Mouse (Mus musculus): ENCODE measurements around the gene Fbxl20.

Fbxl20 gene

DNA sequence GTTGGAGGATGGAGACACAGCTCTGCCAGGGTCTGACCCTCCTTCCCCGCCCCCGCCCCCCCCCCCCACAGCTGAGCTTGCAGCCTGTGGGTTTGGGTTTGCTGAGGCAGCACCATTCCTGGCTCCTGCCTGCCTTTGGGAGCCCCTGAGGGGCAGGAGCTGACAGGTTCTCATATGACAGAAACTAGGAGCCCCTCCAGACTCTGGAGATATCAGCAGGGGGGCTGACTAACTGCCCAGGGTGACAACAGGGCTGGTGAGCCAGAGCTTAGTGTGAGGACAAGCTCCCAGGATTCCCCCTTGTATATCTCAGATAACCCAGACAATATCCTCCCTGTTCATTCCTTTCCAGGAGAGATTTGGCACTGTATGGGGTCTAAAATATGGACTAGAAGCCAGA is 99.3 kb downstream of the Fbxl20 start:
- no peak for DNase-seq (ENCODE audit: extremely low read depth, insufficient read length, low spot score)

DNA sequence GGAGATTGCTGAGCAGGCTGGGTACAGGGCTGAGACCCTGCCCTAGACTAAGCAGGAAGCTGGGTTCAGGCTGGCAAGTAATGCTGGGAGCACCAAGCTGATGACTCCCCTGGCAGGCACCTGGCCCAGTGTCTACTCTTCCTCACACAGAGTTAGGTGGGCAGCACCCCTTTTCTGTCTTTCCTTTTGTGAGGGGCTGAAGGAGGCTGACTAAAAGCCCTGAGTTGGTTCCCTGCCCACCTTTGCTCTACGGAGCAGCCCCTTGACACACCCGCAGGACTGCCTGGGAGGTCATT is 99.7 kb downstream of the Fbxl20 start:
- no peak for DNase-seq (ENCODE audit: extremely low read depth, insufficient read length, low spot score)

DNA sequence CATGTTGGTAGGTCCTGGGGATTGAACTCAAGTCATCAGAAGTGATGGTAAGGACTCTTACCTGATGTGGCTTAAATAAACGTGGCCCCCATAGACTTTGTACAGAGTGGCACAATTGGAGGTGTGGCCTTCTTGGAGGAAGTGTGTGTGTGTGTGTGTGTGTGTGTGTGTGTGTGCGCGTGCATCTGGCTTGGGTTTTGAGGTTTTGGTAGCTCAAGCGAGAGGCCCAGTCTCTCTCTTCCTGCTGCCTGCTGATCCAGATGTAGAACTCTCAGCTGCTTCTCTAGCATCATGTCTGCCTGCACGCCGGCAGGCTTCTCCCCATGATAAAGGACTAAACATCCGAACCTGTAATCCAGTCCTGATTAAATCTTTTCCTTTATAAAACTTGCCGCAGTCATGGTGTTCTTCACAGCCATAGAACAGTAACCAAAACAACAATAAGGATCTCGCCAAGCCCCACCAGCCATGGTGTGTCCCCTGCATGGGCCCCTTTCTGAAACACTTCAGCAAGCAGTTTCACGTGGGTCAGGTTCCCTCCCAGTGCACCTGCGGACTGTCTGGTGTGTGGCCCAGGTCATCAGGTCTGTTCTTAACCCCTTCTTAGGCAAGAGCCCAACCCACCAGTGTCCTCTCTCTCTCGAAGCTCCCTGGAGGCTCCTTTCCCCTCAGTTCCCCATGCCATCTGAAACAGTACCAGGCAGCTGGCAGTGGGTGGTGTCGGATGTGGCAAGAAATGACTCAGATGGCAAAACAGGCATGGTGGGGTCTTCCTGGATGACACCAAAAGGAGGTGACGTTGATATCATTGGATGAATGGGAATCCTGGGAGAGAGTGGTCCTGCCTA is 100.3 kb downstream of the Fbxl20 start:
- DNase-seq (ENCODE audit: extremely low read depth, insufficient read length, low spot score): peak; percentile 56

DNA sequence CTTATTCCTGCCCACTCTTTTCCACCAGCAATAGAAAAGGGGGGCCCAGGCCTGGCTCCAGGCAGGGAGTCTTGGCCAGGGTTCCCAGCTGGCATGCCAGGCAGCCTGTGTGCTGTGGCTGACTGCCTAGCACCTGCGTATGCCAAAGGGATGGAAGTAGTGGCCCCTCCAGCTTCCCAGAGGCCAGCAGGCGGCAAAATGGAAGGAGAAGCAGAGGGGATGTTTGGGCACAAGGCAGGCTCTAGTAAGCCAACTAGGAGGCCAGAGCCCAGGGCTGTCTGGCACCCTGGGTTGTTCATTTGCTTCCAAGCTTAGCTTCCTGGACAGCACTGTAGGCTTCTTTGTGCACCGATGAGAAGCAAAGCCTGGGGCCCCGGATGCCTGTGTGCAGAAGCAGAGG is 102.5 kb downstream of the Fbxl20 start:
- no peak for DNase-seq (ENCODE audit: extremely low read depth, insufficient read length, low spot score)

DNA sequence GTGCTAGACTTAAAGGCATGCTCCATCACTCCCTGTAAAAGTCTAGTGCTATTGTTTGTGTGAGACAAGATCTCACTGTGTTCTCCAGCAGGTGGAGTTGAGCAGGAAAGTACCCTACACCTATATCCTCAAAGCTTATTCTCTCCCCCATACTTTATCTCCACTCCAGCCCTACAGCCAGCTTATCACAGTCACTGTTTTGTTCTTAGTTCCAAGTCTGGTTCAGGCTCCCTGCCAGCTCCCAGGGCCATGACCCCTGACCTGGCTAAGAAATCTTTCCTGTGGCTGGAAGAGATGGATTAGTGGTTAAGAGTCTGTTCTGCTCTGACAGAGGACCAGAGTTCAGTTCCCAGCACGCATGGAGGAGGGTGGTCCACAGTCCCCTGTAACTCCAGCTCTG is 103.7 kb downstream of the Fbxl20 start:
- DNase-seq (ENCODE audit: extremely low read depth, insufficient read length, low spot score): no peak

DNA sequence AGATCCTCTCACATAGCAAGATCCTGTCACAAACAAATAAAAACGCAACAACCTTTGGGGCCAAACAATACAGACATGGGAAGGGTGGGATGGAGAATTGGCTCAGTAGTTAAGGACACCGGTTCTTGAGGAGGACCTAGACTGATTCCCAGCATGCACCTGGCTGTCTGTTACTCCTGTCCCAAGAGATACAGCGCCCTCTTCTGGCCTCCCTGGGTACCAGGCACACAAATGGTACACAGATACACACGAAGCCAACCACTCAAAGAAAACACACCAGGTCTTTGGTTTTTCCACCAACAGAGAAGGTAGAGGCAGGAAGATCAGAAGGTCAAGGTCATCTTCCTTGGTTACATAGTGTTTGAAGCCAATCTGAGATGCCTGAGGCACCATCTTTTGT is 104.6 kb downstream of the Fbxl20 start:
- no peak for DNase-seq (ENCODE audit: extremely low read depth, insufficient read length, low spot score)

DNA sequence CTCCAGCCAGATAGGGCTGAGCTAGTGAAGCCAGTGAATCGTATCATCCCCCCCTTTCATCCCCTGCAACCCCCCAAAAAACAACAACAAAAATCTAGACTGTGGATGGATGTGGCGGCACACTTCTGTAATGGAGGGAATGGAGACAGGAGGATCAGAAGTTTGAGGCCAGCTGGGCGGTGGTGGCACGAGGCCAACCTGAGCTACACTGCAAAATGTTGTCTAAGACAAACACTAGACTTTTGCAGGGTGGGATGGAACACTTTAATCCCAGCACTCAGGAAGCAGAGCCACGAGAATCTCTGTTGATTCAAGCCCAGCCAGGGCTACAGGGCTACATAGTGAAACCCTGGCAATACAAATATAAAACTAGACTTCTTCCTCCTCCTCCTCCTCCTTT is 106.1 kb downstream of the Fbxl20 start:
- no peak for DNase-seq (ENCODE audit: extremely low read depth, insufficient read length, low spot score)

DNA sequence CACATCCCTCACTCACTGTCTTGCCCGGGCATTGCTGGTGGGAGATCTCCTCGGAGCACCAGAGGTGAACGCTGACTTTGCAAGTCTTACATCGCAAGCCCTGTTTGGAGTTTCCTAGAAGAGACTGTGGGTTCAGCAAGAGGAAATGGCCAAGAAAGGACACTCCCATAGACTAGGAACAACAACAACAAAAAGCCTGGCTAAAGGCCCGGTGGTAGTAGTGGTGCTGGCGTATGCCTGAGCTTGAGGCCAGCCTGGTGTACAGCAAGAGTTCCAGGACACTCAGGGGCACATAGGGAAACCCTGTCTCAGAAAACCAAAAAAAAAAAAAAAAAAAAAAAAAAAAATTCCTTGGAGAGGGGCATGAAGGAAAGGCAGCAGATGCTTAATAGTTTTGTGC is 107.5 kb downstream of the Fbxl20 start:
- DNase-seq (ENCODE audit: extremely low read depth, insufficient read length, low spot score): no peak

DNA sequence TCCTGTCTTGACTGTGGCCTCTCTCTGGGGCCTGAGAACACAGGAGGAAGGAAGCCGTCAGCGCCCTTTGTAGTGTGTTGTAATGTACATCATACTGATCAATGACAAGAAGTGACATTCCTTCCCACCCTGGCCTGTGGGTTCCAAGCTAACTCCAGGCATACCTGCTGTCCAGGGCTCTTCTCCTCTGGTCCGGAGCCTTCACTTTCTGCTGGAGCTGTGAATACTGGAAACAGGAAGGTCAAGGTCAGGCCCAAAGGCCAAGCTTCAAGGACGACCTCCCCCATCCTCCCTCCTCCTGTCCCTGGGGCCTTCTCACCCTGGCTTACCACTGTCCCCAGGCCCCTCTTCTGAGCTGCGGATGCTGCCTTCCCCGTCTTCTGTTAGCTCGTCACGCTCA is 109.2 kb downstream of the Fbxl20 start:
- no peak for DNase-seq (ENCODE audit: extremely low read depth, insufficient read length, low spot score)

DNA sequence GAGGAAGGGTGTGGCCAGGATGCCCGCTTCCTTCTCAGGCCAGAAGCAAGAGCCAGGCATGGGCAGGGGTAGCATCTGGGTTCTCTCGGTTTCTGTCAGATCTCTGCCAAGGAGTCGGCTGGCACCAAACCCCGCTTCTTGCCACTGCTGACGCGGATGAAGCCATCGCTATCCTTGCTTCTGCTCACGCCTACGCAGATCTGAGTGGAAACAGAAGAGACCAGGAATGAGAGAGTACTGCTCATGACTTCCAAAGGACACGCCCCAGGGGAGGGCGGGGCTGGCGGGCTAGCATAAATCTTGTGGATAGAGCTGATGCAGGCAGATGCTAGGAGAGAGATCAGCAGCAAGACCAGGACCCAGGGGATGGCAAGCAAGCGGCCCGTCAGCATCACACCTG is 112.3 kb downstream of the Fbxl20 start:
- peak; percentile 75 for DNase-seq (ENCODE audit: extremely low read depth, insufficient read length, low spot score)

DNA sequence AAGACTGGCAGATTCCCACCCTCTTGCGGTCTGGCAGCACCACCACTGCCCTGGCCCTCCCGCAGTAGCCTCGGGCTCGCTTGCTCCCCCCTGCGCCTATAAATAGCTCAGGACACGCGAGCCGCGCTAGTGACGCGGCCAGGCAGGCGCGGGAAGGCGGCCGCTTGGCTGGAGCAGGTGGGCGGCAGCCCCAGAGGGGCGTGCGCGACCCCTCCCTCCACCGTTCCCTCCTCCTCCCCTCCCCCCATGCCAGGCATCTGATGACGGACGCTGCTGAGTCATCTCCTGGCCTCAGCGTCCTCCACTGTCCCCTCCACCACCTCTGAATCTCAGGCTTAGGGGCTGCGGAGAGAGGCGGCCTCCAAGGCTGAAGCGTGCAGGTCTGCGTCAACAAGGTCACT is 114.2 kb downstream of the Fbxl20 start:
- peak; percentile 79 for DNase-seq (ENCODE audit: extremely low read depth, insufficient read length, low spot score)

DNA sequence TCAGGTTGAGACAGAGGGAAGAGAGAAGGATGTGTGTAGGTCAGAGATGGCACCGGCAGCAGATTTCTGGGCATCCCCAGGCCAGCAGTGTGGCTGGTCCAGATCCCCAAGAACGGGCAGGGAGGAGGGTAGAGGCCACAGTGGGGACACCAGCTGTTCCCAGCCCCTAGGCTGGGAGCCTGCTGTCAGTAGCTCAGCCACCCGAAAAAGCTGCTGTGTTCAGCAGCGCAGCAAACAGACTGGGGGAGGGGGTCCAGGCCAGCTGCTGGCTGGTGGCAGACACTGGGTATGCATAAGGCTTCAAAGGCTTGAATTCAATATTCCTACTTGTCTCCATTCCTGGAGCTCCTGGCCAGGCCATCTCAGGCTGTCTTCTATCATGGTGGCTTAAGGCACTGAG is 115.4 kb downstream of the Fbxl20 start:
- no peak for DNase-seq (ENCODE audit: extremely low read depth, insufficient read length, low spot score)

DNA sequence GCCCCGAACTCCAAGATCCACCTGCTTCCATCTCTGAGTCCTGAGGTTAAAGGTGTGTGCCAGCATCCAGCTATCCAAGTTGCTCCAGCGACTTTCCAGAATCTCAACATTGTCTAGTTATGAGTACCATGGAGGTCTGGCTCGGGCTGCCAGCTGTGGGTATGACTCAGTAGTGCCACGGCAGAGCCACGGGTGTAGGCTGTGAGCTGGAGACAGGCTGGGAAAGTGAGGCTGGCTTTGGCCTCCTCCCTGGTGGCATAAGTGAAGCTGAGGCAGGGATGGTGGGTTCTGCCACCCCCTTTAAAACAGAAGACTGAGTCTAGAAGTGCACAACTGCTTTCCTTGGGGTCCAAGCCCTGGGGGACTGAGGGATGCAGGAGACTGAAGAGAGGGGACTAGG is 116.1 kb downstream of the Fbxl20 start:
- DNase-seq (ENCODE audit: extremely low read depth, insufficient read length, low spot score): peak; percentile 74

All from 3134 (cell line).